Mouse (Mus musculus) spleen, adult 2 months (tissue): ENCODE results near the gene Nop2.

Source experiments
- CTCF ChIP-seq: fragments of 200-500 bp; IDR thresholded peaks from 2 replicates; pipeline ENCODE4 v1.5.1; 2011; ENCODE audit warnings: mild to moderate bottlenecking, inconsistent platforms; ENCODE audit not compliant: insufficient read depth, insufficient read length, insufficient replicate concordance; ENCODE audit errors: extremely low read depth
- POLR2A ChIP-seq: fragments of 200-500 bp; IDR thresholded peaks from 2 replicates; pipeline ENCODE4 v1.6.1; 2011; ENCODE audit warnings: low read depth, low read length, inconsistent platforms

DNA sequence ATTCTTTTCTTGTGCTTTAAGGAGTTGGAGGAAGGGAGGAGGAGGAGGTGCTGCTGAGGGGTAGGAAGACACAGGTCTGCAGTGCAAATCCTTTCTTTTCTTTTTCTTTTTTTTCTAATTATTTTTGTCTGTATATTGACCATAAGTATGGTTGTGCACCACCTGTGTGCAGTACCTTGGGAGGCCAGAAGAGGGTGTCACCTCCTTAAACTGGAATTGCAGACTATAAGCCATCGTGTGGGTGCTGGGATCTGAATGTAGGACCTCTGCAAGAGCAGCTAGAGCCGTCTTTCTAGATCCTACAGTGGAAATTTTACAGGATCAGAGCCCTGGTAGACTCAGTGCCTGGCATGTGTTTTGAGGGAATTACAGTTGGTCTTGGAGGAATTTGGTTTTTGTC lies 24.0 kb upstream of the Nop2 start:
- TF ChIP-seq CTCF (no peak), POLR2A (no peak)
